Mouse (Mus musculus): ENCODE results near the gene Vcam1. TPM values are rescaled to one million over a fixed set of nuclear protein-coding genes. Genes with fewer than 3 reads are reported as not detected.

Vcam1 gene
- polyA plus RNA-seq, 1 experiment from 2014 or later: 55.1 TPM

GRCm38 (mm10) chr3:116122696-116123095, 6.8 kb downstream of the Vcam1 start:
- Histone ChIP-seq H3K4me1 (replicated peaks) (peaks cover 18% of the 10 kb centered on the region), H3K27me3 (ENCODE audit: insufficient read depth, poor library complexity, severe bottlenecking) (no peaks in the 10 kb centered on the region), H3K36me3 (peaks cover 11% of the 10 kb centered on the region; the same call in 1 of the 2 replicates), H3K4me3 (no peak overlapping the region), H3K9me3 (no peaks in the 10 kb centered on the region), H3K27ac (no peak overlapping the region)
- WGBS: 87% methylated on average over 4 of the region's 4 CpGs
- no peak for DNase-seq (ENCODE audit: low spot score)

GRCm38 (mm10) chr3:116121026-116121425, 8.5 kb downstream of the Vcam1 start:
- H3K27me3 ChIP-seq (ENCODE audit: insufficient read depth, poor library complexity, severe bottlenecking): no peaks in the 10 kb centered on the region
- no peaks in the 10 kb centered on the region for H3K9me3 ChIP-seq
- H3K27ac ChIP-seq: no peak overlapping the region
- H3K36me3 ChIP-seq: peaks cover 19% of the 10 kb centered on the region; the same call in 1 of the 2 replicates
- no peak overlapping the region for H3K4me3 ChIP-seq
- no peak for DNase-seq (ENCODE audit: low spot score)
- 93% methylated on average over 3 of the region's 3 CpGs for WGBS
- peaks cover 4% of the 10 kb centered on the region for H3K4me1 ChIP-seq (replicated peaks)

GRCm38 (mm10) chr3:116120391-116120790, 9.1 kb downstream of the Vcam1 start:
- no peak for DNase-seq (ENCODE audit: low spot score)
- WGBS: 91% methylated on average over 6 of the region's 6 CpGs
- Histone ChIP-seq H3K36me3 (peaks cover 22% of the 10 kb centered on the region; the same call in 1 of the 2 replicates), H3K27me3 (ENCODE audit: insufficient read depth, poor library complexity, severe bottlenecking) (no peaks in the 10 kb centered on the region), H3K4me1 (replicated peaks) (no peaks in the 10 kb centered on the region; the same call in 1 of the 2 replicates), H3K9me3 (no peaks in the 10 kb centered on the region), H3K4me3 (no peak overlapping the region), H3K27ac (no peak overlapping the region)

GRCm38 (mm10) chr3:116119162-116119561, 10.3 kb downstream of the Vcam1 start:
- H3K27ac ChIP-seq: no peak overlapping the region
- peaks cover 10% of the 10 kb centered on the region for H3K4me1 ChIP-seq (replicated peaks)
- peaks cover 18% of the 10 kb centered on the region; the same call in 1 of the 2 replicates for H3K36me3 ChIP-seq
- H3K27me3 ChIP-seq (ENCODE audit: insufficient read depth, poor library complexity, severe bottlenecking): no peaks in the 10 kb centered on the region
- no peaks in the 10 kb centered on the region for H3K9me3 ChIP-seq
- WGBS: 86% methylated on average over 7 of the region's 7 CpGs
- no peak for DNase-seq (ENCODE audit: low spot score)
- no peak overlapping the region for H3K4me3 ChIP-seq

- Histone ChIP-seq H3K4me3 (no peak overlapping the region), H3K9me3 (no peaks in the 10 kb centered on the region), H3K27ac (no peak overlapping the region), H3K4me1 (replicated peaks) (peaks cover 22% of the 10 kb centered on the region), H3K27me3 (ENCODE audit: insufficient read depth, poor library complexity, severe bottlenecking) (no peaks in the 10 kb centered on the region), H3K36me3 (peaks cover 14% of the 10 kb centered on the region; the same call in 1 of the 2 replicates)
- DNase-seq (ENCODE audit: low spot score): no peak
- 86% methylated on average over 4 of the region's 4 CpGs for WGBS
Observed at GRCm38 (mm10) chr3:116117046-116117445, 12.4 kb downstream of the Vcam1 start.

GRCm38 (mm10) chr3:116114249-116115188, 15.0 kb downstream of the Vcam1 start:
- H3K27me3 ChIP-seq (ENCODE audit: insufficient read depth, poor library complexity, severe bottlenecking): no peaks in the 10 kb centered on the region
- H3K4me1 ChIP-seq (replicated peaks): peaks cover 22% of the 10 kb centered on the region
- DNase-seq (ENCODE audit: low spot score): no peak
- no peaks in the 10 kb centered on the region for H3K9me3 ChIP-seq
- H3K4me3 ChIP-seq: no peak overlapping the region
- peaks cover 11% of the 10 kb centered on the region; the same call in 1 of the 2 replicates for H3K36me3 ChIP-seq
- WGBS: 69% methylated on average over 12 of the region's 12 CpGs
- H3K27ac ChIP-seq: peak overlapping the region; percentile 64

GRCm38 (mm10) chr3:116113443-116114241, 15.8 kb downstream of the Vcam1 start:
- no peak for DNase-seq (ENCODE audit: low spot score)
- peak overlapping the region; percentile 16; the same call in 1 of the 2 replicates for H3K4me3 ChIP-seq

GRCm38 (mm10) chr3:116112816-116113405, 16.6 kb downstream of the Vcam1 start:
- H3K9me3 ChIP-seq: no peaks in the 10 kb centered on the region
- peaks cover 22% of the 10 kb centered on the region for H3K4me1 ChIP-seq (replicated peaks)
- no peak for DNase-seq (ENCODE audit: low spot score)
- WGBS: 89% methylated on average over 5 of the region's 5 CpGs
- H3K36me3 ChIP-seq: 0 out of 2 replicates have a peak, but pooled peaks cover 11% of the 10 kb centered on the region
- H3K27me3 ChIP-seq (ENCODE audit: insufficient read depth, poor library complexity, severe bottlenecking): no peaks in the 10 kb centered on the region
- H3K4me3 ChIP-seq: no peak overlapping the region
- H3K27ac ChIP-seq: no peak overlapping the region

More at GRCm38 (mm10) chr3:116113443-116114241, 15.8 kb downstream of the Vcam1 start:
- Histone ChIP-seq H3K4me1 (replicated peaks) (peaks cover 22% of the 10 kb centered on the region), H3K36me3 (peaks cover 11% of the 10 kb centered on the region; the same call in 1 of the 2 replicates), H3K27ac (peak overlapping the region; percentile 59; the same call in 1 of the 2 replicates), H3K9me3 (no peaks in the 10 kb centered on the region), H3K27me3 (ENCODE audit: insufficient read depth, poor library complexity, severe bottlenecking) (no peaks in the 10 kb centered on the region)
- 28% methylated on average over 7 of the region's 7 CpGs for WGBS

GRCm38 (mm10) chr3:116105713-116106112, 23.8 kb downstream of the Vcam1 start:
- no peak for DNase-seq (ENCODE audit: low spot score)
- Histone ChIP-seq H3K27ac (peak overlapping the region; percentile 81), H3K27me3 (ENCODE audit: insufficient read depth, poor library complexity, severe bottlenecking) (no peaks in the 10 kb centered on the region), H3K4me3 (peak overlapping the region; percentile 42), H3K9me3 (no peaks in the 10 kb centered on the region), H3K36me3 (no peaks in the 10 kb centered on the region), H3K4me1 (replicated peaks) (peaks cover 14% of the 10 kb centered on the region)
- WGBS: 91% methylated on average over 5 of the region's 5 CpGs

- 15% methylated on average over 21 of the region's 21 CpGs for WGBS
- H3K27ac ChIP-seq: peak overlapping the region; percentile 81
Observed at GRCm38 (mm10) chr3:116104866-116105647, 24.4 kb downstream of the Vcam1 start.

GRCm38 (mm10) chr3:116104270-116104669, 25.2 kb downstream of the Vcam1 start:
- Histone ChIP-seq H3K36me3 (no peaks in the 10 kb centered on the region), H3K9me3 (no peaks in the 10 kb centered on the region), H3K4me1 (replicated peaks) (peaks cover 14% of the 10 kb centered on the region), H3K4me3 (no peak overlapping the region), H3K27ac (peak overlapping the region; percentile 45; the same call in 1 of the 2 replicates), H3K27me3 (ENCODE audit: insufficient read depth, poor library complexity, severe bottlenecking) (no peaks in the 10 kb centered on the region)
- no peak for DNase-seq (ENCODE audit: low spot score)
- 73% methylated on average over 4 of the region's 4 CpGs for WGBS

More at GRCm38 (mm10) chr3:116104866-116105647, 24.4 kb downstream of the Vcam1 start:
- DNase-seq (ENCODE audit: low spot score): peak; percentile 80
- no peaks in the 10 kb centered on the region for H3K9me3 ChIP-seq
- H3K36me3 ChIP-seq: no peaks in the 10 kb centered on the region
- no peaks in the 10 kb centered on the region for H3K27me3 ChIP-seq (ENCODE audit: insufficient read depth, poor library complexity, severe bottlenecking)
- peak overlapping the region; percentile 42 for H3K4me3 ChIP-seq
- H3K4me1 ChIP-seq (replicated peaks): peaks cover 14% of the 10 kb centered on the region
